Comparison of ENCODE assay signal across 22 mouse cellular contexts in genomic region chr1:34309396-34309795, GRCm38 (mm10).
DNase-seq lines count a peak whose midpoint lies in the region; ATAC-seq and TF ChIP-seq lines count a peak whose summit lies in the region.
"Had no signal": no experiment of that assay in that cellular context is flagged by ENCODE, and none has a peak within 500 bp of the region (broad histone marks: within the 10 kb centered on the region; RNA-seq: fewer than 3 reads in every experiment).

No protein-coding gene starts in this region.

- H3K9me3 ChIP-seq in megakaryocyte, embryonic 14.5 days: 0 out of 2 replicates have a peak, but pooled peaks cover 2% of the 10 kb centered on the region
- no peaks in the 10 kb centered on the region for H3K9me3 ChIP-seq in midbrain, embryonic 13.5 days
- H3K9me3 ChIP-seq in midbrain, postnatal 0 days (ENCODE audit: low read length): no peaks in the 10 kb centered on the region
- H3K9me3 ChIP-seq: embryonic facial prominence, embryonic 13.5 days; embryonic facial prominence, embryonic 15.5 days; forebrain, embryonic 10.5 days; forebrain, embryonic 12.5 days had no signal

- no peak overlapping the region for H3K27ac ChIP-seq in midbrain, embryonic 13.5 days
- no peak overlapping the region for H3K27ac ChIP-seq in midbrain, postnatal 0 days (ENCODE audit: low read depth, low read length)
- H3K27ac ChIP-seq: embryonic facial prominence, embryonic 13.5 days; embryonic facial prominence, embryonic 15.5 days; forebrain, embryonic 10.5 days; forebrain, embryonic 12.5 days had no signal

- H3K4me1 ChIP-seq in megakaryocyte, embryonic 14.5 days: no peaks in the 10 kb centered on the region
- H3K4me1 ChIP-seq in midbrain, embryonic 13.5 days (replicated peaks): no peaks in the 10 kb centered on the region
- no peaks in the 10 kb centered on the region for H3K4me1 ChIP-seq in midbrain, postnatal 0 days (ENCODE audit: insufficient read depth, low read length)
- H3K4me1 ChIP-seq: embryonic facial prominence, embryonic 13.5 days; embryonic facial prominence, embryonic 15.5 days; forebrain, embryonic 10.5 days; forebrain, embryonic 12.5 days had no signal

- DNase-seq in midbrain, postnatal 0 days (ENCODE audit: low spot score): no peak
- no peak for DNase-seq in urinary bladder, postnatal 10 days (ENCODE audit: low spot score)
- DNase-seq: adrenal gland, adult 2 months; adrenal gland, postnatal 10 days; adrenal gland, postnatal 25 days; cerebellum, adult 11 months; cerebellum, adult 18-20 months; cerebellum, adult 8-10 months; cerebellum, adult 9-11 months; cerebellum, postnatal 14 days; cerebellum, postnatal 36 days; embryo, embryonic 11 days had no signal

- no peak for TF ChIP-seq CTCF in midbrain, postnatal 0 days (IDR thresholded peaks at IDR 0.05)

- H3K4me3 ChIP-seq in megakaryocyte, embryonic 14.5 days (replicated peaks): peak overlapping the region; percentile 14
- no peak overlapping the region for H3K4me3 ChIP-seq in midbrain, embryonic 13.5 days (replicated peaks)
- no peak overlapping the region for H3K4me3 ChIP-seq in midbrain, postnatal 0 days (ENCODE audit: low read depth, low read length)
- H3K4me3 ChIP-seq: embryonic facial prominence, embryonic 13.5 days; embryonic facial prominence, embryonic 15.5 days; erythroblast, embryonic 14.5 days; forebrain, embryonic 10.5 days; forebrain, embryonic 12.5 days had no signal

- ATAC-seq in megakaryocyte, adult 5-6 weeks (ENCODE audit: poor library complexity, severe bottlenecking): no peak
- ATAC-seq in midbrain, embryonic 13.5 days: 0 out of 2 replicates have a peak, but pooled peaks have one; percentile 37
- no peak for ATAC-seq in midbrain, postnatal 0 days (ENCODE audit: low FRiP score)
- ATAC-seq: forebrain, embryonic 14.5 days; forebrain, embryonic 16.5 days had no signal

- 98% methylated on average over 12 of the region's 12 CpGs for WGBS in midbrain, embryonic 13.5 days
- 96% methylated on average over 12 of the region's 12 CpGs for WGBS in midbrain, postnatal 0 days

- peaks cover 5% of the 10 kb centered on the region for H3K36me3 ChIP-seq in megakaryocyte, embryonic 14.5 days (replicated peaks; ENCODE audit: low read length)
- peaks cover 38% of the 10 kb centered on the region for H3K36me3 ChIP-seq in midbrain, embryonic 13.5 days
- H3K36me3 ChIP-seq in midbrain, postnatal 0 days (ENCODE audit: insufficient read depth, low read length): peaks cover 19% of the 10 kb centered on the region

- no peak overlapping the region for H3K4me2 ChIP-seq in midbrain, embryonic 13.5 days (replicated peaks)
- no peak overlapping the region for H3K4me2 ChIP-seq in midbrain, postnatal 0 days (ENCODE audit: low read depth, low read length, poor library complexity, severe bottlenecking)
- H3K4me2 ChIP-seq: embryonic facial prominence, embryonic 13.5 days; embryonic facial prominence, embryonic 15.5 days; forebrain, embryonic 12.5 days had no signal

- H3K27me3 ChIP-seq in megakaryocyte, embryonic 14.5 days (replicated peaks): no peaks in the 10 kb centered on the region
- no peaks in the 10 kb centered on the region for H3K27me3 ChIP-seq in midbrain, embryonic 13.5 days
- no peaks in the 10 kb centered on the region for H3K27me3 ChIP-seq in midbrain, postnatal 0 days (ENCODE audit: insufficient read depth, low read length)
- H3K27me3 ChIP-seq: embryonic facial prominence, embryonic 13.5 days; embryonic facial prominence, embryonic 15.5 days; forebrain, embryonic 12.5 days had no signal

- H3K9ac ChIP-seq in midbrain, embryonic 13.5 days (replicated peaks): no peak overlapping the region
- H3K9ac ChIP-seq in midbrain, postnatal 0 days (replicated peaks; ENCODE audit: low read length, poor library complexity, severe bottlenecking): no peak overlapping the region
- H3K9ac ChIP-seq: embryonic facial prominence, embryonic 13.5 days; embryonic facial prominence, embryonic 15.5 days; forebrain, embryonic 12.5 days had no signal
